ENCODE assay signal across 9 mouse cellular contexts in genomic region chr6:51173620-51174442, GRCm38 (mm10).
A peak's percentile ranks its signal among the peaks of the same experiment; 100 is the strongest.
DNase-seq lines count a peak whose midpoint lies in the region; ATAC-seq lines count a peak whose summit lies in the region.
"Had no signal": no experiment of that assay in that cellular context is flagged by ENCODE, and none has a peak within 500 bp of the region (broad histone marks: within the 10 kb centered on the region; RNA-seq: fewer than 3 reads in every experiment).

No protein-coding gene starts in this region.

- no peaks in the 10 kb centered on the region for H3K9me3 ChIP-seq in forebrain, embryonic 10.5 days
- no peaks in the 10 kb centered on the region for H3K9me3 ChIP-seq in neural tube, embryonic 11.5 days (ENCODE audit: control insufficient read depth, low read length)

- H3K36me3 ChIP-seq in forebrain, embryonic 10.5 days (replicated peaks) = no peaks in the 10 kb centered on the region
- H3K36me3 ChIP-seq in neural tube, embryonic 11.5 days (ENCODE audit: control insufficient read depth, insufficient read depth, low read length) = no peaks in the 10 kb centered on the region

- peak; percentile 7 for DNase-seq in kidney, adult 18-20 months
- DNase-seq in kidney, adult 8-10 months = no peak
- DNase-seq in forebrain, embryonic 10.5 days (ENCODE audit: extremely low spot score, low spot score) = no peak
- DNase-seq in kidney, postnatal 10 days = peak; percentile 43
- no peak for DNase-seq in neural tube, embryonic 11.5 days (ENCODE audit: low spot score)
- no peak for DNase-seq in gastrocnemius, postnatal 36 days
- no peak for DNase-seq in adrenal gland, postnatal 36 days
- DNase-seq in c-Kit-positive CD71-positive TER-119-positive erythroid progenitor cells, embryonic 14.5 days (ENCODE audit: low spot score) = no peak

- no peak overlapping the region for H3K27ac ChIP-seq in forebrain, embryonic 10.5 days
- peak overlapping the region; percentile 47 for H3K27ac ChIP-seq in neural tube, embryonic 11.5 days (ENCODE audit: low read depth, low read length)

- H3K4me1 ChIP-seq in forebrain, embryonic 10.5 days = peaks cover 51% of the 10 kb centered on the region
- peaks cover 40% of the 10 kb centered on the region for H3K4me1 ChIP-seq in neural tube, embryonic 11.5 days (ENCODE audit: control insufficient read depth, insufficient read depth, low read length)

- intact Hi-C loops in gastrocnemius, postnatal 36 days (cut with DNase I) = no loop called here

- H3K27me3 ChIP-seq in forebrain, embryonic 10.5 days (ENCODE audit: poor library complexity, severe bottlenecking) = peaks cover 75% of the 10 kb centered on the region
- peaks cover 32% of the 10 kb centered on the region for H3K27me3 ChIP-seq in neural tube, embryonic 11.5 days (ENCODE audit: control insufficient read depth, insufficient read depth, low read length)
- H3K27me3 ChIP-seq: Patski had no signal

- H3K9ac ChIP-seq in neural tube, embryonic 11.5 days (ENCODE audit: low read length) = peak overlapping the region; percentile 52

- H3K4me3 ChIP-seq in forebrain, embryonic 10.5 days = peak overlapping the region; percentile 41
- H3K4me3 ChIP-seq in neural tube, embryonic 11.5 days (ENCODE audit: low read depth, low read length) = peak overlapping the region; percentile 34

- ATAC-seq in neural tube, embryonic 11.5 days (ENCODE audit: insufficient read depth, low FRiP score, low TSS enrichment) = no peak
- ATAC-seq: Patski had no signal

- under 1% methylated on average over 28 of the region's 28 CpGs for WGBS in forebrain, embryonic 10.5 days
- under 1% methylated on average over 28 of the region's 28 CpGs for WGBS in neural tube, embryonic 11.5 days

- peak overlapping the region; percentile 79 for H3K4me2 ChIP-seq in neural tube, embryonic 11.5 days (ENCODE audit: low read depth)

Comparison
In these comparisons a context has a peak if more than half of its experiments do, and no peak if none do; other contexts are left out.
1. DNase-seq: peak in kidney, adult 18-20 months (single experiment) and kidney, postnatal 10 days (single experiment); none in kidney, adult 8-10 months (0 of 2), forebrain, embryonic 10.5 days (single experiment), neural tube, embryonic 11.5 days (single experiment), gastrocnemius, postnatal 36 days (0 of 2), adrenal gland, postnatal 36 days (0 of 2) and c-Kit-positive CD71-positive TER-119-positive erythroid progenitor cells, embryonic 14.5 days (single experiment).